Mouse (Mus musculus) myocyte (in vitro differentiated cells): ENCODE data around the gene Cactin.

ENCODE experiments used
- CEBPB ChIP-seq: IDR thresholded peaks from 2 replicates; pipeline ENCODE4 v1.6.1; 2011; ENCODE audit warnings: mild to moderate bottlenecking, moderate library complexity; ENCODE audit not compliant: poor library complexity, insufficient read depth, severe bottlenecking
- E2F4 ChIP-seq: IDR thresholded peaks from one replicate; pipeline ENCODE4 v1.6.1; 2011; ENCODE audit warnings: mild to moderate bottlenecking, control low read depth, moderate library complexity; ENCODE audit not compliant: insufficient read depth
- MAX ChIP-seq: IDR thresholded peaks from one replicate; pipeline ENCODE4 v1.6.1; 2011; ENCODE audit warnings: low read depth, mild to moderate bottlenecking, control low read depth
- POLR2A ChIP-seq: IDR thresholded peaks from one replicate; pipeline ENCODE4 v1.6.1; 2011; ENCODE audit warnings: low read depth, mild to moderate bottlenecking, control low read depth, moderate library complexity; ENCODE audit not compliant: insufficient read length
- POLR2AphosphoS2 ChIP-seq: IDR thresholded peaks from one replicate; pipeline ENCODE4 v1.6.1; 2011; ENCODE audit warnings: low read depth, control low read depth; ENCODE audit not compliant: insufficient read length
- REST ChIP-seq: IDR thresholded peaks from one replicate; pipeline ENCODE4 v1.6.1; 2011; ENCODE audit warnings: mild to moderate bottlenecking, control low read depth, moderate library complexity; ENCODE audit not compliant: insufficient read depth, insufficient read length
- SRF ChIP-seq: IDR thresholded peaks from one replicate; pipeline ENCODE4 v1.6.1; 2011; ENCODE audit warnings: low read depth; ENCODE audit not compliant: control insufficient read depth, insufficient read length
- TCF12 ChIP-seq: IDR thresholded peaks from one replicate; pipeline ENCODE4 v1.6.1; 2011; ENCODE audit warnings: mild to moderate bottlenecking, control low read depth; ENCODE audit not compliant: poor library complexity, insufficient read depth, severe bottlenecking
- USF1 ChIP-seq: IDR thresholded peaks from one replicate; pipeline ENCODE4 v1.6.1; 2011; ENCODE audit warnings: low read depth, mild to moderate bottlenecking, control low read depth, moderate library complexity

- no peak for TF ChIP-seq E2F4
- no peak for TF ChIP-seq CEBPB
- no peak for TF ChIP-seq TCF12
- TF ChIP-seq USF1, result no peak
- no peak for TF ChIP-seq POLR2AphosphoS2
- TF ChIP-seq POLR2A, result no peak
- no peak for TF ChIP-seq SRF
- no peak for TF ChIP-seq REST
- no peak for TF ChIP-seq MAX
Measured at GRCm38 (mm10) chr10:81273842-81274241, 47.1 kb upstream of the Cactin start.
